Mouse (Mus musculus) CH12.LX (cell line): Measurements from ENCODE around the gene Pfkfb4. TPM values are rescaled to one million over a fixed set of nuclear protein-coding genes. Genes with fewer than 3 reads are reported as not detected.

Experiments used
- DNase-seq: peaks from one replicate; pipeline ENCODE4 v3.0.0-alpha.2; 2013; ENCODE audit errors: extremely low read depth
- H3K27ac ChIP-seq: 2 replicates; pipeline ENCODE4 v1.5.1; 2012; ENCODE audit warnings: low read depth, mild to moderate bottlenecking, control low read depth, moderate library complexity; ENCODE audit not compliant: insufficient read depth
- H3K27me3 ChIP-seq: replicated peaks from 2 replicates; pipeline ENCODE3; 2012; ENCODE audit warnings: inconsistent platforms
- H3K36me3 ChIP-seq, 2 experiments: replicated peaks in 1 of 2; 2 replicates each; pipeline versions ENCODE3 to v1.6.1; 2012; ENCODE audit warnings: inconsistent platforms in 1 of 2, low read length in 1 of 2, mild to moderate bottlenecking in 1 of 2, mixed read lengths in 1 of 2, moderate library complexity in 1 of 2; ENCODE audit not compliant: control insufficient read depth in 1 of 2, insufficient read depth in 1 of 2
- H3K4me1 ChIP-seq, 2 experiments: 2 replicates each; pipeline ENCODE4 v1.6.1; 2012; ENCODE audit warnings: inconsistent platforms in 1 of 2, moderate library complexity in 1 of 2; ENCODE audit not compliant: insufficient read depth in 2 of 2, control insufficient read depth in 1 of 2
- H3K4me2 ChIP-seq: 2 replicates; pipeline ENCODE4 v1.6.1; 2012; ENCODE audit warnings: low read depth, mild to moderate bottlenecking, control low read depth; ENCODE audit not compliant: poor library complexity, insufficient read depth, severe bottlenecking
- H3K4me3 ChIP-seq, 3 experiments: fragments of 150-350 bp in 1 of 3; sonication (generic) in 1 of 3; replicated peaks in 1 of 3; 2 replicates each; pipeline versions ENCODE3 to v1.5.1; 2011 to 2012; ENCODE audit warnings: low read depth in 2 of 3, low read length in 2 of 3, mild to moderate bottlenecking in 2 of 3, moderate library complexity in 2 of 3, control low read depth in 1 of 3, improper control_type of control experiment in 1 of 3, inconsistent platforms in 1 of 3, mixed read lengths in 1 of 3; ENCODE audit not compliant: poor library complexity in 1 of 3
- H3K79me2 ChIP-seq: replicated peaks from 2 replicates; pipeline ENCODE4 v1.6.1; 2012; ENCODE audit warnings: mild to moderate bottlenecking, moderate library complexity; ENCODE audit not compliant: control insufficient read depth, poor library complexity, insufficient read depth, severe bottlenecking; ENCODE audit errors: extremely low read depth
- H3K9ac ChIP-seq: 2 replicates; pipeline ENCODE4 v1.6.1; 2012; ENCODE audit warnings: low read depth, mild to moderate bottlenecking, control low read depth, moderate library complexity; ENCODE audit not compliant: insufficient read depth
- H3K9me3 ChIP-seq: replicated peaks from 2 replicates; pipeline ENCODE3; 2012; ENCODE audit warnings: low read length, inconsistent platforms, mixed read lengths
- BHLHE40 ChIP-seq: IDR thresholded peaks from 2 replicates; pipeline ENCODE4 v1.6.1; 2011; ENCODE audit warnings: mild to moderate bottlenecking, low read depth, low read length, improper control_type of control experiment
- CHD2 ChIP-seq: IDR thresholded peaks from 2 replicates; pipeline ENCODE4 v1.6.1; 2011; ENCODE audit warnings: low read length, improper control_type of control experiment
- CTCF ChIP-seq, 2 experiments: IDR thresholded peaks in 1 of 2; conservative IDR thresholded peaks in 1 of 2; 2 replicates each; pipeline ENCODE4 v1.5.1; 2011 to 2012; ENCODE audit warnings: low read depth in 2 of 2, low read length in 2 of 2, improper control_type of control experiment in 1 of 2, inconsistent platforms in 1 of 2, mild to moderate bottlenecking in 1 of 2, moderate library complexity in 1 of 2
- E2F4 ChIP-seq: IDR thresholded peaks from 2 replicates; pipeline ENCODE4 v1.6.1; 2011; ENCODE audit warnings: low read depth, low read length, improper control_type of control experiment; ENCODE audit not compliant: insufficient replicate concordance
- ELF1 ChIP-seq: IDR thresholded peaks from 2 replicates; pipeline ENCODE4 v1.6.1; 2014; ENCODE audit warnings: low read depth, mild to moderate bottlenecking, inconsistent platforms, low read length, improper control_type of control experiment
- EP300 ChIP-seq: IDR thresholded peaks from 2 replicates; pipeline ENCODE4 v1.6.1; 2011; ENCODE audit warnings: low read length, improper control_type of control experiment
- HCFC1 ChIP-seq: IDR thresholded peaks from 2 replicates; pipeline ENCODE4 v1.6.1; 2012; ENCODE audit warnings: low read depth, mild to moderate bottlenecking, inconsistent platforms, low read length, improper control_type of control experiment
- IRF4 ChIP-seq: IDR thresholded peaks from 2 replicates; pipeline ENCODE4 v1.6.1; 2014; ENCODE audit warnings: low read depth, mild to moderate bottlenecking, inconsistent platforms, low read length, improper control_type of control experiment
- JUN ChIP-seq: IDR thresholded peaks from 2 replicates; pipeline ENCODE4 v1.6.1; 2011; ENCODE audit warnings: low read depth, mild to moderate bottlenecking, low read length, improper control_type of control experiment, moderate library complexity; ENCODE audit not compliant: insufficient read depth
- KAT2A ChIP-seq: IDR thresholded peaks from 2 replicates; pipeline ENCODE4 v1.6.1; 2012; ENCODE audit warnings: low read length, improper control_type of control experiment, inconsistent platforms; ENCODE audit not compliant: insufficient replicate concordance
- MAX ChIP-seq: IDR thresholded peaks from 2 replicates; pipeline ENCODE4 v1.6.1; 2011; ENCODE audit warnings: low read length, improper control_type of control experiment
- MEF2A ChIP-seq: IDR thresholded peaks from 2 replicates; pipeline ENCODE4 v1.6.1; 2014; ENCODE audit warnings: low read depth, mild to moderate bottlenecking, inconsistent platforms, low read length, improper control_type of control experiment, borderline replicate concordance
- MYC ChIP-seq: IDR thresholded peaks from 2 replicates; pipeline ENCODE4 v1.6.1; 2011; ENCODE audit warnings: low read depth, mild to moderate bottlenecking, improper control_type of control experiment, low read length
- NELFE ChIP-seq: IDR thresholded peaks from 2 replicates; pipeline ENCODE4 v1.6.1; 2011; ENCODE audit warnings: low read depth, low read length, improper control_type of control experiment
- PAX5 ChIP-seq: IDR thresholded peaks from 2 replicates; pipeline ENCODE4 v1.6.1; 2012; ENCODE audit warnings: low read length, inconsistent platforms, mixed read lengths
- POLR2AphosphoS2 ChIP-seq: IDR thresholded peaks from 2 replicates; pipeline ENCODE4 v1.6.1; 2011; ENCODE audit warnings: low read depth, low read length, improper control_type of control experiment
- TBP ChIP-seq: conservative IDR thresholded peaks from 2 replicates; pipeline ENCODE4 v1.6.1; 2011; ENCODE audit warnings: low read depth, low read length, improper control_type of control experiment
- USF1 ChIP-seq: IDR thresholded peaks from 2 replicates; pipeline ENCODE4 v1.6.1; 2014; ENCODE audit warnings: low read depth, mild to moderate bottlenecking, inconsistent platforms, low read length, improper control_type of control experiment
- ZC3H11A ChIP-seq: IDR thresholded peaks from 2 replicates; pipeline ENCODE4 v1.6.1; 2012; ENCODE audit warnings: low read depth, mild to moderate bottlenecking, inconsistent platforms, low read length, improper control_type of control experiment
- ZMIZ1 ChIP-seq: IDR thresholded peaks from 2 replicates; pipeline ENCODE4 v1.6.1; 2012; ENCODE audit warnings: low read depth, mild to moderate bottlenecking, inconsistent platforms, low read length, improper control_type of control experiment
- dilution Hi-C: fragments of 300-500 bp; cut with MboI; formaldehyde crosslinking; loops from 2 replicates; pipeline ENCODE4 v1.14.3; 2020; ENCODE audit warnings: low sequenced_read_pairs; ENCODE audit not compliant: extremely low pct_unique_long_range_greater_than_20kb, extremely low pct_ligation_motif_present
- in situ Hi-C: fragments of 300-500 bp; cut with MboI; formaldehyde crosslinking; loops from 3 replicates; pipeline ENCODE4 v1.14.3; 2019; ENCODE audit warnings: low sequenced_read_pairs, low pct_ligation_motif_present, low pct_unique_long_range_greater_than_20kb, mixed read lengths
- polyA plus RNA-seq: library from polyadenylated mRNA; unstranded; fragments of >175 nt; gene quantifications from 2 replicates; pipeline ENCODE4 v1.2.1, GENCODE M21; 2012; ENCODE audit warnings: low read depth; ENCODE audit not compliant: insufficient read length
- total RNA-seq, 2 experiments: library from RNA; depleted of rRNA; stranded (reverse); fragments of 300-350 nt in 1 of 2; fragments of >200 nt in 1 of 2; gene quantifications; 2 replicates each; pipeline ENCODE4 v1.2.3; 2012 to 2014

The Pfkfb4 gene
- total and polyA plus RNA-seq, 3 experiments, result 5.1 to 6.7 (median 5.9) TPM

- dilution Hi-C loops (no loop called here), in situ Hi-C loops (no loop called here)
- Histone ChIP-seq H3K4me2 (no peak overlapping the region), H3K4me1 (peaks cover 3 to 30% of the 10 kb centered on the region in 2 experiments; a peak in 3 of 4 replicates), H3K36me3 (peaks cover 0 to 16% of the 10 kb centered on the region in 2 experiments), H3K4me3 (no peak overlapping the region), H3K27ac (no peak overlapping the region), H3K79me2 (no peaks in the 10 kb centered on the region), H3K27me3 (no peaks in the 10 kb centered on the region), H3K9me3 (no peaks in the 10 kb centered on the region), H3K9ac (no peak overlapping the region)
- no peak for TF ChIP-seq MYC
- no peak for TF ChIP-seq ZC3H11A
- TF ChIP-seq CTCF (conservative IDR thresholded peaks at IDR 0.05 in 1 of 2, IDR thresholded peaks at IDR 0.05 in 1 of 2; ENCODE audit: low read depth in 2 of 2, low read length in 2 of 2), result no peak
- no peak for TF ChIP-seq NELFE
- TF ChIP-seq MEF2A, result no peak
- TF ChIP-seq USF1, result no peak
- no peak for TF ChIP-seq TBP
- no peak for TF ChIP-seq JUN
- TF ChIP-seq BHLHE40, result no peak
- no peak for TF ChIP-seq HCFC1
- TF ChIP-seq PAX5, result no peak
- no peak for TF ChIP-seq CHD2
- TF ChIP-seq IRF4, result no peak
- no peak for TF ChIP-seq ZMIZ1
- no peak for TF ChIP-seq EP300
- TF ChIP-seq MAX, result no peak
- TF ChIP-seq E2F4, result no peak
- TF ChIP-seq KAT2A, result no peak
- TF ChIP-seq POLR2AphosphoS2, result no peak
- DNase-seq, result no peak
These were observed 13.6 kb upstream of the Pfkfb4 start for GRCm38 (mm10) chr9:108977966-108978365.

GRCm38 (mm10) chr9:108982498-108982897, 9.1 kb upstream of the Pfkfb4 start:
- H3K9me3 ChIP-seq, result no peaks in the 10 kb centered on the region
- H3K79me2 ChIP-seq, result no peaks in the 10 kb centered on the region
- H3K27me3 ChIP-seq, result no peaks in the 10 kb centered on the region
- H3K4me1 ChIP-seq, result peaks cover 0 to 21% of the 10 kb centered on the region in 2 experiments; a peak in 2 of 4 replicates
- dilution Hi-C loops, result no loop called here
- H3K36me3 ChIP-seq, result peaks cover 0 to 13% of the 10 kb centered on the region in 2 experiments
- TF ChIP-seq ELF1 (no peak), CTCF (conservative IDR thresholded peaks at IDR 0.05 in 1 of 2, IDR thresholded peaks at IDR 0.05 in 1 of 2; ENCODE audit: low read depth in 2 of 2, low read length in 2 of 2) (no peak)
- no peak overlapping the region for H3K27ac ChIP-seq
- in situ Hi-C loops, result no loop called here
- no peak overlapping the region for H3K4me2 ChIP-seq
- no peak overlapping the region for H3K9ac ChIP-seq
- no peak overlapping the region for H3K4me3 ChIP-seq
- DNase-seq, result no peak
